ENCODE assay signal across 8 mouse cellular contexts in the genomic region with DNA sequence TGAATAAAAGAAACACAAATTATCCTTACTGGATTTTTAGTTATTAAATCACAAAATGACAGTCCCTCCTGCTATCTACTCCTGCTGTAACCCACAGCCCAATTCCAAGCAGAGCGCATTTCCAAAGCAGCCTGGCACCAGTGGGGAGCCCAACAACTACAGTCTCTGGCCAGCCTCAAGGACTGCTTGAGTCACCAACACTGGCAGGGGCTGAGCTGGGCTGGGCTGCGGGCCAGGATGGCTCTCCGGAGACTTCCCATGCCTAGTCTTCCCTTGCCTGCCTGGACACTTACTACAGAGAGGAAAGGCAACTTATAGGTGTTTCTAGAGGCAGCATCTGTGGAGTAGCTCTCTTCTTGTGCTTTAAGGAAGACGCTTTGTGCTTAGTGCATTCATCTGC. TPM values are rescaled to one million over a fixed set of nuclear protein-coding genes. Genes with fewer than 3 reads are reported as not detected.
DNase-seq lines count a peak whose midpoint lies in the region; ATAC-seq lines count a peak whose summit lies in the region.
"Had no signal": no experiment of that assay in that cellular context is flagged by ENCODE, and none has a peak within 500 bp of the region (broad histone marks: within the 10 kb centered on the region; RNA-seq: fewer than 3 reads in every experiment).

No protein-coding gene starts in this region.

- 91% methylated on average over 4 of the region's 4 CpGs for WGBS in liver, embryonic 11.5 days

- intact Hi-C loops in heart, postnatal 14 days (cut with DNase I) = no loop called here

- no peaks in the 10 kb centered on the region for H3K27me3 ChIP-seq in liver, embryonic 11.5 days (replicated peaks; ENCODE audit: control insufficient read depth, insufficient read depth, low read length)
- H3K27me3 ChIP-seq: liver, embryonic 13.5 days had no signal

- no peak overlapping the region for H3K4me2 ChIP-seq in liver, embryonic 11.5 days
- H3K4me2 ChIP-seq: liver, embryonic 13.5 days had no signal

- peak; percentile 79 for DNase-seq in ovary, postnatal 36 days (ENCODE audit: low spot score)
- DNase-seq in ovary, postnatal 10 days (ENCODE audit: low spot score) = no peak
- DNase-seq in cerebellum, adult 9-10 months = peak; percentile 95
- peak; percentile 76 to 84 for DNase-seq in heart, postnatal 14 days
- DNase-seq in lung, postnatal 4 days = peak; percentile 59 to 78
- DNase-seq in B cell, adult 2 months = no peak
- DNase-seq in liver, embryonic 11.5 days (ENCODE audit: low spot score) = no peak
- DNase-seq: liver, embryonic 13.5 days had no signal

- H3K27ac ChIP-seq in liver, embryonic 11.5 days (ENCODE audit: low read depth, low read length) = no peak overlapping the region
- H3K27ac ChIP-seq: liver, embryonic 13.5 days had no signal

- peaks cover 9% of the 10 kb centered on the region for H3K36me3 ChIP-seq in liver, embryonic 11.5 days (ENCODE audit: control insufficient read depth, insufficient read depth, low read length)

- no peaks in the 10 kb centered on the region for H3K4me1 ChIP-seq in liver, embryonic 11.5 days (replicated peaks; ENCODE audit: control insufficient read depth, insufficient read depth, low read length)
- H3K4me1 ChIP-seq: liver, embryonic 13.5 days had no signal

- H3K9ac ChIP-seq in liver, embryonic 11.5 days (ENCODE audit: low read depth, low read length) = no peak overlapping the region
- H3K9ac ChIP-seq: liver, embryonic 13.5 days had no signal

- no peak for ATAC-seq in liver, embryonic 11.5 days (replicated peaks; ENCODE audit: low FRiP score)

- no peak overlapping the region for H3K4me3 ChIP-seq in liver, embryonic 11.5 days (ENCODE audit: low read depth, low read length)
- H3K4me3 ChIP-seq: liver, embryonic 13.5 days had no signal

- H3K9me3 ChIP-seq in liver, embryonic 11.5 days (ENCODE audit: control insufficient read depth, low read length) = no peaks in the 10 kb centered on the region
- H3K9me3 ChIP-seq: liver, embryonic 13.5 days had no signal

RNA-seq across cellular contexts. Expression of gene Ppp2r1b, which starts 48.6 kb away (rescaled TPM):
- total RNA-seq in heart, postnatal 14 days (2021) = 10 to 100 TPM in 1 of 2 experiments, 1 to 10 TPM in 1; 9.3 to 12.2 TPM
- polyA plus RNA-seq in liver, embryonic 11.5 days (2014; fragmentation: Nextera tagmentation; extraction: Ambion mirVana) = 143 and 172 TPM in 2 replicates

Comparison
In these comparisons a context has a peak if more than half of its experiments do, and no peak if none do; other contexts are left out.
1. DNase-seq: peak in ovary, postnatal 36 days (single experiment), cerebellum, adult 9-10 months (single experiment), heart, postnatal 14 days (2 of 2) and lung, postnatal 4 days (2 of 2); none in ovary, postnatal 10 days (single experiment), B cell, adult 2 months (0 of 2) and liver, embryonic 11.5 days (single experiment).